Mouse (Mus musculus) Muller cell, postnatal 12 days (primary cell): ENCODE measurements at regions not wholly inside any gene's neighbourhood (a gene's known extent, or its start where the extent isn't known, plus 50 kb on each side); places are given as distances from the start of the nearest gene placed in this dataset.
A peak's percentile ranks its signal among the peaks of the same experiment; 100 is the strongest.

Source experiments
- DNase-seq: peaks from one replicate; pipeline ENCODE4 v3.0.0-alpha.2; 2015; ENCODE audit errors: inconsistent ontology term

DNA sequence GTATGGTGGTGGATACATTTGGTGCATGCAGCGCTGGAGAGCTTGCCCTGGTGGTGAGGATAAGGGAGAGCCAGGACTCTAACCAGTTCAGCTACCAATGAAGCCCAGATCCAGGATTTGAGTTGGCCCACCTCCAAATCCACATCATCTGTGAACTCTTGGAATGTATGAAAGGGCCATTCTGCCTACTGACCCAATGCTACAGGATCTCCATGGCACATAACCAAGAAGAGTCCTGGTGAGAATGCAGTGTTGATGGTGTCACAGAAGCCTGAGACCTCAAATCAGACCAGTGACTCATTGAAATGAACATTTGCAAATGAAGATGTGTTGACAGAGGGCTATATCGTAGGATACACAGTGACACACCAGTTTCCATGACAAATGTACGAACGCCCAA lies 121.0 kb upstream of the Slitrk5 start:
- DNase-seq = peak; percentile 93

- no peak for DNase-seq
These were observed 105.5 kb upstream of the Slitrk5 start for GRCm38 (mm10) chr14:111569331-111569839.

- no peak for DNase-seq
These were observed 97.4 kb upstream of the Slitrk5 start for GRCm38 (mm10) chr14:111577470-111577869.

GRCm38 (mm10) chr14:111583076-111583475 lies 91.8 kb upstream of the Slitrk5 start:
- no peak for DNase-seq

GRCm38 (mm10) chr14:111616824-111617223 lies 58.1 kb upstream of the Slitrk5 start:
- DNase-seq = peak; percentile 55

DNA sequence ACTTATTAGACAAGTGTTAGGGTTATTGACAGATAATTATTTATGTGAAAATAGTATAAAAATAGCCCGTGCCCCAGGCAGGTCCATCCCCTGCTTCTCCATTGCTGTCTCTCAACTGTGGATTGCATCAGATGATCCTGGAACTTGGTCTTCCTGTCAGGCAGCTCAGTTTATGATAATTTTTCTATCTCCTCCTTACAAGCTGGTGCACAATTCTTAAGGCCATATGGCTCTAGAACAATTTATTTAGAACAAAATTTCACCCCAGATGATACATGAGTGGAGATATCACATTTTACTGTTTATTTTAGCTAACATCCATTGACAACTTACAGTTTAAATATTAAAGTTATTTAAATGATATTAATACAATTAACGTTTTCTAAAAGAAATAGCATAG lies 54.1 kb upstream of the Slitrk5 start:
- DNase-seq = no peak
